Mouse (Mus musculus) intestine, postnatal 0 days (tissue): Measurements from ENCODE around the gene Zfp217. TPM values are rescaled to one million over a fixed set of nuclear protein-coding genes. Genes with fewer than 3 reads are reported as not detected.
A peak's percentile ranks its signal among the peaks of the same experiment; 100 is the strongest.

Experiments used
- ATAC-seq: fragments of 200-750 bp; cut with Nextera tagmentation; 2 replicates; pipeline ENCODE4 v1.8.0; 2017; ENCODE audit warnings: mild to moderate bottlenecking, moderate TSS enrichment, moderate library complexity
- H3K27ac ChIP-seq: fragments of 300-500 bp; sonication (generic); 2 replicates; pipeline ENCODE4 v1.5.1; 2014; ENCODE audit warnings: mild to moderate bottlenecking, low read depth, low read length, moderate library complexity
- H3K27me3 ChIP-seq: fragments of 300-500 bp; sonication (generic); replicated peaks from 2 replicates; pipeline ENCODE4 v1.6.1; 2014; ENCODE audit warnings: low read length, mixed read lengths; ENCODE audit not compliant: control insufficient read depth, insufficient read depth
- H3K36me3 ChIP-seq: fragments of 300-500 bp; sonication (generic); 2 replicates; pipeline ENCODE4 v1.6.1; 2014; ENCODE audit warnings: mild to moderate bottlenecking, moderate library complexity; ENCODE audit not compliant: control insufficient read depth, insufficient read depth
- H3K4me1 ChIP-seq: fragments of 300-500 bp; sonication (generic); replicated peaks from 2 replicates; pipeline ENCODE4 v1.6.1; 2014; ENCODE audit warnings: antibody characterized with exemption, low read length, mixed read lengths; ENCODE audit not compliant: control insufficient read depth, insufficient read depth
- H3K4me2 ChIP-seq: fragments of 300-500 bp; sonication (generic); replicated peaks from 2 replicates; pipeline ENCODE4 v1.6.1; 2014; ENCODE audit warnings: low read depth, mild to moderate bottlenecking, moderate library complexity
- H3K4me3 ChIP-seq: fragments of 300-500 bp; sonication (generic); 2 replicates; pipeline ENCODE4 v1.5.1; 2014; ENCODE audit warnings: low read depth, low read length
- H3K9ac ChIP-seq: fragments of 300-500 bp; sonication (generic); 2 replicates; pipeline ENCODE4 v1.6.1; 2014; ENCODE audit warnings: mild to moderate bottlenecking, low read depth, low read length
- H3K9me3 ChIP-seq: fragments of 300-500 bp; sonication (generic); 2 replicates; pipeline ENCODE4 v1.6.1; 2016; ENCODE audit warnings: mixed run types; ENCODE audit not compliant: control insufficient read depth
- CTCF ChIP-seq: sonication (generic); IDR thresholded peaks from 2 replicates; pipeline ENCODE4 v1.5.1; 2016; ENCODE audit warnings: low read depth, mild to moderate bottlenecking, control low read depth, antibody characterized with exemption, moderate library complexity
- WGBS: fragments of 180-500 bp; shearing (Covaris S2); extraction: QIAGEN DNeasy Blood & Tissue Kit; methylation state at CpG from one replicate; pipeline ENCODE4 v1.1.7; 2014; 5-methylcytosine and 5-hydroxymethylcytosine counted together
- polyA plus RNA-seq: library from polyadenylated mRNA; unstranded; fragments of >200 nt; fragmentation: Nextera tagmentation; extraction: Ambion mirVana; gene quantifications from 2 replicates; pipeline ENCODE4 v1.2.1, GENCODE M21; 2015

Gene Zfp217
- polyA plus RNA-seq, 1 experiment from 2014 or later = 2.2 TPM

GRCm38 (mm10) chr2:170094220-170094619 lies 53.7 kb downstream of the Zfp217 start:
- Histone ChIP-seq H3K4me2 (no peak overlapping the region), H3K4me3 (no peak overlapping the region), H3K9ac (no peak overlapping the region), H3K27ac (no peak overlapping the region), H3K9me3 (no peaks in the 10 kb centered on the region), H3K27me3 (no peaks in the 10 kb centered on the region), H3K4me1 (peaks cover 7% of the 10 kb centered on the region; the same call in 1 of the 2 replicates), H3K36me3 (no peaks in the 10 kb centered on the region)
- WGBS = 94% methylated on average over 17 of the region's 17 CpGs
- ATAC-seq = no peak
- no peak for TF ChIP-seq CTCF

DNA sequence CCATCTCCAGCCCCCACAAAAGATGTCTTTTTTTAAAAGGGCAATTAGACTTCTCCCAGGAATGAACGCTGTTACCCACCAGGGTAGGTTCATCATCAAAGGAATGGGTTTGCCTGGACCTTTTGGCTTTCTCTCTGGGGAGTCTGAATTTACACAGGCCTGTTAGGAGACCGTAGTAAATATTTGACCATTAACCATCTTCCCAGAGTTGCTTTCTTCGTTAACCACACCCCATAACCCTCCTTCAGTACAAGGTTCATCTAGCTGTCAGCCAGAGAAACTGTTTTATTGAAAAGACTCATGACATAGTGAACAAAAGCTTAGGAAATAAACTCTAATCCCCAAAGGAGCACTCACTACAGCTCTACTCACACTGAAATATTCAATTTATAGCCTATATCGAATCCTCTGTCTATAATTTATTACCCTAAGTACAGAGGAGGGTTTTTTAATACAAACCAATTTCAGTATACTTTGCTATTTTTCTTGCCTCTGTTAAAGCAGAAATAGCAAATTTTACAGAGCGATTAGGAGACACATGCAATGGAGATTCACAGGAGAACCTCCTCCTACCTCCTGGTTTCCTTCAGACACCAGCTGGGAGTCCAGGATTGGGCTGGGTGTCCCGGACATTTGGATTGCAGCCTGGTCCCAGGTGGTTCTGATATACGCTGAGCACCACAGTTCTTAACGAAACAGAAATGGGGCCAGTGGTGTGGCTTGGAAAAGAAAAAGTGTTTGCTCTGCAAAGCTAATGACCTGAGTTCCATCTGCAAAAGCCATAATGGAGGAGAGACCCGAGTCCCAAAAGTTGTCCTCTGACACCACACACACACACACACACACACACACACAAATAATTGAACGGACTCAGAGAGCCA lies 56.1 kb downstream of the Zfp217 start:
- Histone ChIP-seq H3K36me3 (no peaks in the 10 kb centered on the region), H3K27me3 (no peaks in the 10 kb centered on the region), H3K27ac (peak overlapping the region; percentile 71), H3K9ac (no peak overlapping the region), H3K9me3 (no peaks in the 10 kb centered on the region), H3K4me3 (no peak overlapping the region), H3K4me2 (no peak overlapping the region), H3K4me1 (peaks cover 15% of the 10 kb centered on the region)
- no peak for TF ChIP-seq CTCF
- 41% methylated on average over 10 of the region's 10 CpGs for WGBS
- peak; percentile 69 for ATAC-seq

DNA sequence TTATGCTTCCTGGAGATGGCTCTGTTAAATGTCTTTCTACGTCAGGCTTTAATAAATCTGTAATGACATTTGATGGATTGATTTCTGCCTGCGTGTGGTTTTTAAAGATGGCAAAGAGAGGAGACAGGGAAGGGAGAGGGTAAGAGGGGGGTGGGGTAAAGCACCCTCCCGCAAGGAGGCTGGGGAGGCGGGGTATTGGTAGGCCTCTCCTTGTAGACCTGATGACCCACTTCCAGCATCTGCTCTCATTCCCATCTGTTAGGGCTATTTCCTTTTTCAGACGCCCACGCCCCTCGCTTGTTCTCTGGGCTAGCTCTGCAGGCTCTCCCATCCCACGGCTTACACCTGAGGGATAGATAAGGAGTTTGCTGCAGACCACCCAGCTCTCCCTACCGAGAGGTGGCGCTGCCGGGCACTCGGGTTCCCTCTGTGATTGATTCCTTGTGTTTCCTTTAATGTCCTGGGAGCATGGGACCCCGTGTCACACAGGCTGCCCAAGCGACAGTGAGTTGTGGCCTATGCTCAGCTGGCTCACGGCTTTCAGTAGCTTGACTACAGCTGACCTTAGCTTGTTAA lies 69.4 kb downstream of the Zfp217 start:
- no peaks in the 10 kb centered on the region for H3K9me3 ChIP-seq
- peak; percentile 51 for TF ChIP-seq CTCF
- ATAC-seq = no peak
- no peak overlapping the region for H3K9ac ChIP-seq
- WGBS = 48% methylated on average over 15 of the region's 15 CpGs
- H3K27me3 ChIP-seq = no peaks in the 10 kb centered on the region
- no peak overlapping the region for H3K4me2 ChIP-seq
- no peak overlapping the region for H3K27ac ChIP-seq
- H3K4me1 ChIP-seq = no peaks in the 10 kb centered on the region; the same call in none of the 2 replicates
- H3K4me3 ChIP-seq = no peak overlapping the region
- no peaks in the 10 kb centered on the region for H3K36me3 ChIP-seq

DNA sequence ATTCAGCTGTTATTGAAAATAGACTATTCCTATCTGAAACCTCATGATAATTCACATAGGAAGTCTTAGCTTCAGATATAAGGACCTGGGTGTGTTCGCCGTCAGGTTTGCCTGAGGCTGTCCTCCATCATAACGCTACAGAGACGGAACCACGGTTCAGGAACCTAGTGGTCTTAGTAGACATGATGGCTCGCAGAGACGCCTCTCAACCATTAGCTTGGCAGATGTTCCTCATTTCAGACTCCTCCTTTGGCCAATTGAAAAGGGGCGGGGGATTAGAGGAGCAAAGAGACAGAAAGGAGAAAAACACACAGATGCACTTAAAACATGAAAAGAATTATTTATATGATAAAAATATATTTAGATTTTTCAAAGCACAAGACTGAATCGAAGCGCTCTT lies 69.9 kb downstream of the Zfp217 start:
- Histone ChIP-seq H3K9ac (no peak overlapping the region), H3K4me2 (no peak overlapping the region), H3K4me1 (no peaks in the 10 kb centered on the region; the same call in none of the 2 replicates), H3K9me3 (no peaks in the 10 kb centered on the region), H3K27ac (no peak overlapping the region), H3K4me3 (no peak overlapping the region), H3K36me3 (no peaks in the 10 kb centered on the region), H3K27me3 (no peaks in the 10 kb centered on the region)
- no peak for ATAC-seq
- 73% methylated on average over 10 of the region's 10 CpGs for WGBS
- no peak for TF ChIP-seq CTCF

DNA sequence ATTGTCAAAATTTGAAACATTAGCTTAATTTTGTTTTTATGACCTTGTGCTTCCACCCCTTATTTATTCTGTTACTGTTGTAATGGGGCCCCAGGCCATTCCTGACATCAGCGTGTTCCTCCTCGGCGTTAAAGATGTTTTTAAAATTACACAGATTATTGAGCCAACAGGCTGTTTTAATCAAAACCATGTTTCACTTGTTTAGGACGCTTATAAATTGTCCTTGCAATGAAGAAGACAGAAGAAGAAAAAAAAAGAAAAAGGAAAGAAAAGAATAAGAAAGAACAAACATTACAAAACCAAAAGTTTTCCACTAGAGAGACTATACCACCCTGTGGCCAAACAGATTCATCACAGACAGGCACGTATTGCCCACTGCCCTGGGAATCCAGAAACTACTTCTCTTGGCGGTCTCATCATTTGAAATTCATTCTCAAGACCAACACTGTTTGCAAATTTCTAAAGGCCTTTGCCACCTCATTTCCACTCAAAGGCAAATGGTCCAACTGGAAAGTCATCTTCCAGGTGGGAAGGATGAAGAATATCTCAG lies 70.9 kb downstream of the Zfp217 start:
- 67% methylated on average over 6 of the region's 6 CpGs for WGBS
- H3K4me1 ChIP-seq = no peaks in the 10 kb centered on the region; the same call in none of the 2 replicates
- H3K9ac ChIP-seq = no peak overlapping the region
- no peak for ATAC-seq
- H3K4me2 ChIP-seq = no peak overlapping the region
- H3K4me3 ChIP-seq = no peak overlapping the region
- peak; percentile 52 for TF ChIP-seq CTCF
- H3K27me3 ChIP-seq = no peaks in the 10 kb centered on the region
- H3K27ac ChIP-seq = no peak overlapping the region
- H3K36me3 ChIP-seq = no peaks in the 10 kb centered on the region
- H3K9me3 ChIP-seq = no peaks in the 10 kb centered on the region

DNA sequence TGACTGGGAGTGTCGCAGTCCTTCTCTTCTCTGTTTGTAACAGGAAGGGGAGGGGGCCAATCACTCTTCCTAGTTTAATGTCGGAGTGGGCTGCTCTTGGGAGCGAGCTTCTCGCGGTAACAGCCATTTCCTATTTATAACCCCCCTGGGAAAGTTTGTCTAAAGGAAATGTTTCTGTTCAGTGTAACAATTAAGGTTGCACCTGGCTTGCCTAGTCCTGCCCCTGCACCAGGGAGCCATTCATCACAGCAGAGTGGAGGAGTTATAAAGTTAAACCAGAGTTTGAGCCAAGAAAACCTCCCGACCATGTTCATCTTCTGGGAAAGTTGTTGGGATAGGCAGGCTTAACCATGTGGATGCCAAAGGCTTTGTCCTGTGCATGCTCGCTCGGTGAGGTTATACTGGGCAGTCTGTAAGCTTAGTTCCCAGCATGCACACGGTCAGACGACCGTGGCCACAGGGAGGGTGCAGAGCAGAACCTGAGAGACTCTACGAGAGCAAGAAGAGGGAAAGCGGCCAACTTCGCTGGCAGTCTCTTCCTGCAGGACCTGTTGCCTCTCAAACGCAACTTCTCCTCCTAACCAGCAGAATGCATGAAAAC lies 77.2 kb downstream of the Zfp217 start:
- Histone ChIP-seq H3K27me3 (no peaks in the 10 kb centered on the region), H3K27ac (no peak overlapping the region), H3K36me3 (no peaks in the 10 kb centered on the region), H3K4me3 (no peak overlapping the region), H3K9me3 (0 out of 2 replicates have a peak, but pooled peaks cover 3% of the 10 kb centered on the region), H3K4me1 (no peaks in the 10 kb centered on the region; the same call in 1 of the 2 replicates), H3K9ac (no peak overlapping the region), H3K4me2 (peak overlapping the region; percentile 40)
- ATAC-seq = 0 out of 2 replicates have a peak, but pooled peaks have one; percentile 28
- 36% methylated on average over 15 of the region's 15 CpGs for WGBS
- no peak for TF ChIP-seq CTCF
